Mouse (Mus musculus): ENCODE results near the gene Itga10.

GRCm38 (mm10) chr3:96679159-96679674 is 33.8 kb downstream of the Itga10 start:
- TF ChIP-seq FLI1 (IDR thresholded peaks at IDR 0.05; ENCODE audit: low read length), result no peak
- TF ChIP-seq GATA1 (IDR thresholded peaks at IDR 0.05; ENCODE audit: borderline replicate concordance, low read length), result no peak

Data from megakaryocyte, embryonic 14.5 days (primary cell).